Mouse (Mus musculus) stomach, postnatal 0 days (tissue): ENCODE data around the gene Deaf1. TPM values are rescaled to one million over a fixed set of nuclear protein-coding genes. Genes with fewer than 3 reads are reported as not detected.
A peak's percentile ranks its signal among the peaks of the same experiment; 100 is the strongest.

ENCODE experiments used
- ATAC-seq: fragments of 200-750 bp; cut with Nextera tagmentation; 2 replicates; pipeline ENCODE4 v1.8.0; 2017; ENCODE audit not compliant: low FRiP score, low TSS enrichment
- DNase-seq: peaks from one replicate; pipeline ENCODE4 v3.0.0-alpha.2; 2016; ENCODE audit warnings: low spot score
- H3K27ac ChIP-seq: fragments of 300-500 bp; sonication (generic); replicated peaks from 2 replicates; pipeline ENCODE4 v1.5.1; 2014; ENCODE audit warnings: mild to moderate bottlenecking, control low read depth
- H3K27me3 ChIP-seq: fragments of 300-500 bp; sonication (generic); 2 replicates; pipeline ENCODE4 v1.6.1; 2014; ENCODE audit warnings: low read length; ENCODE audit not compliant: control insufficient read depth, insufficient read depth
- H3K36me3 ChIP-seq: fragments of 300-500 bp; sonication (generic); 2 replicates; pipeline ENCODE4 v1.6.1; 2014; ENCODE audit warnings: low read length, mixed read lengths; ENCODE audit not compliant: control insufficient read depth, insufficient read depth
- H3K4me1 ChIP-seq: fragments of 300-500 bp; sonication (generic); replicated peaks from 2 replicates; pipeline ENCODE4 v1.6.1; 2014; ENCODE audit warnings: antibody characterized with exemption; ENCODE audit not compliant: control insufficient read depth, insufficient read depth
- H3K4me2 ChIP-seq: fragments of 300-500 bp; sonication (generic); replicated peaks from 2 replicates; pipeline ENCODE4 v1.6.1; 2014; ENCODE audit warnings: low read depth, mild to moderate bottlenecking, control low read depth, moderate library complexity
- H3K4me3 ChIP-seq: fragments of 300-500 bp; sonication (generic); 2 replicates; pipeline ENCODE4 v1.5.1; 2014; ENCODE audit warnings: low read depth, low read length, control low read depth
- H3K9ac ChIP-seq: fragments of 300-500 bp; sonication (generic); 2 replicates; pipeline ENCODE4 v1.6.1; 2014; ENCODE audit warnings: mild to moderate bottlenecking, low read length, control low read depth, mixed read lengths
- H3K9me3 ChIP-seq: fragments of 300-500 bp; sonication (generic); 2 replicates; pipeline ENCODE4 v1.6.1; 2016; ENCODE audit warnings: low read length; ENCODE audit not compliant: control insufficient read depth
- CTCF ChIP-seq: IDR thresholded peaks from 2 replicates; pipeline ENCODE4 v1.5.1; 2016; ENCODE audit warnings: antibody characterized with exemption, low read depth, mild to moderate bottlenecking, moderate library complexity
- EP300 ChIP-seq: optimal IDR thresholded peaks from 2 replicates; pipeline ENCODE3; 2016; ENCODE audit warnings: antibody characterized with exemption
- WGBS: fragments of 180-500 bp; shearing (Covaris S2); extraction: QIAGEN DNeasy Blood & Tissue Kit; methylation state at CpG from one replicate; pipeline ENCODE4 v1.1.7; 2014; 5-methylcytosine and 5-hydroxymethylcytosine counted together
- polyA plus RNA-seq: library from polyadenylated mRNA; unstranded; fragments of >200 nt; fragmentation: Nextera tagmentation; extraction: Ambion mirVana; gene quantifications from 2 replicates; pipeline ENCODE4 v1.2.1, GENCODE M21; 2015

Deaf1 gene
- polyA plus RNA-seq, 1 experiment from 2014 or later: 37.6 TPM

DNA sequence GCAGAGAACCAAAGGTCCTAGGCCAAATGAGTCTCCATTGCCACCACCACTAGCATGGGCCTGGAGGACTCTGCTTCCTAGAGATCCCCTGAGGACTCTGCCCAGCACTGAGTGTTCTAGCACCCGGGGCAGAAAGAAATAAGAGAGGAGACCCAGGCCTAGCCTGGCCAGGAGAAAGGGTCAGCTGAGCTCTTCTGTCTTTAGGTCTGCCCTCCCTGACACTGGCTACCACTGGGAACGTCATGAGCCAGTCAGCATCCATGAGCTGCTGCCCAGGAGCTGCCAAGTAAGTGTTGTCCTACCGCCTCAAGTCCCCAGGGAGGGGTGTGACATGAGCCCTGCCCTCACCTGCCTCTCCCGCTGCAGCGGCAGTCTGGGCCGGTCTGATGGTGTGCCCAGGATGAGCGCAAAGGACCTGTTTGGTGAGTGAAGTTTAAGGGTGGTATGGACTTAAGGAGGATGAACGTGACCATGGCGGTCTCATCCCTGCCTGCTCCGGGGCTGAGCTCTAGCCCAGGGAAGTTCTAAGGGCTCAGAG is 14.3 kb upstream of the Deaf1 start:
- DNase-seq: peak; percentile 52
- H3K4me1 ChIP-seq: no peaks in the 10 kb centered on the region
- H3K36me3 ChIP-seq: no peaks in the 10 kb centered on the region
- no peak for TF ChIP-seq EP300
- TF ChIP-seq CTCF: no peak
- no peak for ATAC-seq
- 64% methylated on average over 10 of the region's 10 CpGs for WGBS
- H3K4me3 ChIP-seq: no peak overlapping the region
- H3K27me3 ChIP-seq: no peaks in the 10 kb centered on the region
- H3K4me2 ChIP-seq: no peak overlapping the region
- H3K9ac ChIP-seq: no peak overlapping the region
- 0 out of 2 replicates have a peak overlapping the region, but pooled peaks have one; percentile 20 for H3K27ac ChIP-seq
- no peaks in the 10 kb centered on the region for H3K9me3 ChIP-seq

DNA sequence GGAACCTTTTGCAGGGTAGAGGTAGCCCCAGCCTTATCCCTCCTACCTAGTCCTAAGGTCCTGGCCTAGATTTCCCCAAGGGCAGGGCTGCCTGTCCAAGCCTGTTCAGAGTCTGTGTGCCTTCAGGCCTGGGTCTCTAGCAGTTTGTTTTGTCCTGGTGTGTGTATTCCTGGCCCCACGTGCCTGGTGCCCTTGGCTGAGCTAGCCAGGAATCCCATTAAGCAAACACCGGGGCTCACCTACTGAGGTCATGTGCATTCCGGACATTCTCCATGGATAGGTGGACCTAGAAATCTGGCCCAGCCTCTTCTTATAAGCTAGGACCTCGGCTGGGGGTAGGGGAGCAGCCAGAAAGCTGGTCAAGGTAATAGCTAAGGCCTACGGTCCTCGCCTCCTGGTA is 13.0 kb upstream of the Deaf1 start:
- ATAC-seq (peak; percentile 47), DNase-seq (peak; percentile 75)
- TF ChIP-seq EP300 (no peak), CTCF (no peak)
- WGBS: 57% methylated on average over 6 of the region's 6 CpGs
- Histone ChIP-seq H3K27me3 (no peaks in the 10 kb centered on the region), H3K4me2 (peak overlapping the region; percentile 55), H3K9me3 (no peaks in the 10 kb centered on the region), H3K9ac (peak overlapping the region; percentile 76), H3K4me3 (peak overlapping the region; percentile 45; the same call in 1 of the 2 replicates), H3K36me3 (no peaks in the 10 kb centered on the region), H3K4me1 (no peaks in the 10 kb centered on the region), H3K27ac (peak overlapping the region; percentile 92)

DNA sequence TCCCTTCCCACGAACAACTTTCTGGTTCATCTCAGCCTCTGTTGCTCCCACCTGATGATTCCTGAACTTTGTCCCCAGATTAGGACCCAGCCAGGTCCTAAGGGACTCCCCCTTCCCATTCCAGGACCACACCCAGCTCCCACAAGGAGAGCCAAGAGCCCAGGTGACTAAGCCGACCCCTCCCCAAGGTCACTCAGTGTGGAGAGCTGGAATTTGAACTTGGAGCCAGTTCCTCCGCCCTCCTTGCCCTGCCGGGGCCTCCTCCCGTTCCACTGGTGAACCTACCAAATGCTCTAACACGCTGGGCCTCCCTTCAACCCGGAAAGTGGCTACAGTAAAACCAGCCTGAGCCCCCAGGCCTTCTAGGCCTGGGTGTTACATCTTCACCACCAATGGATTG is 12.5 kb upstream of the Deaf1 start:
- peak overlapping the region; percentile 55 for H3K4me2 ChIP-seq
- 52% methylated on average over 7 of the region's 7 CpGs for WGBS
- DNase-seq (peak; percentile 58), ATAC-seq (peak; percentile 16; the same call in 1 of the 2 replicates)
- TF ChIP-seq CTCF (no peak), EP300 (no peak)
- H3K9ac ChIP-seq: peak overlapping the region; percentile 76
- no peaks in the 10 kb centered on the region for H3K36me3 ChIP-seq
- peak overlapping the region; percentile 92 for H3K27ac ChIP-seq
- H3K9me3 ChIP-seq: no peaks in the 10 kb centered on the region
- H3K27me3 ChIP-seq: no peaks in the 10 kb centered on the region
- H3K4me3 ChIP-seq: peak overlapping the region; percentile 45
- no peaks in the 10 kb centered on the region for H3K4me1 ChIP-seq

DNA sequence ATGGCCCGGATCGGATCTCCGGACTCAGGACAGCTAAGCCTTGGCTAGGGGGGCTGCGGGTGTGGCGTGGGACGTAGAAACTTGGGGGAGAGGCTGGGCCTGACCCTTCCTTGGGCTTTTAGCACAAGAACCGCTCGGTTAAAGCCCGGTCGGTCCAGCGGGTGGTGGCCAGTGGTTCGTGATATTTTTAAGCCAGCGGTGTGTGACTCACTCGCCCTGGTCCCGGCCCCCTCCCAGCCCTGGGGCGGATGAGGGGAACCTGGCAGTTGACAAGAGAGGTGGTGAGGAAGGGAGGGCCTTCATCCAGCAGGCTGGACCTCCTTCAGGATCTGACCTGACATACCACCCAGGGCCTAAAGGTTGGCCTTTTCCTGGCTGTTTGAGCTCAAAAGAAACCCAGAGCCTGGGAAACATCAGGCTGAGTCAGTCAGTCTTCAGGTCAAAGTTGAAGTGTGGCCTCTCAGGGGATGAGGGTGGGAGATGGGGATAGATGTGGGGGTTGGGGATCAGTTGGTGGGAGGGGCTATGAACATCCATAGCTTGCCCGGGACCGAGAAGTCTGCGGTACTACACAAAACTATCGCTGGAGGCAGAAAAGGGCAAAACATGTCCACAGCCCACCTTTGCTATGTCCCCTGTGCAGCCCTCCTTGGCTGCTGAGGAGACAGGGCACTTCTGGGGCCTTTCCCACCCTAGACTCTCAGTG is 11.9 kb upstream of the Deaf1 start:
- H3K4me2 ChIP-seq: peak overlapping the region; percentile 55
- H3K4me3 ChIP-seq: peak overlapping the region; percentile 45
- peak overlapping the region; percentile 76 for H3K9ac ChIP-seq
- no peaks in the 10 kb centered on the region for H3K4me1 ChIP-seq
- no peaks in the 10 kb centered on the region for H3K36me3 ChIP-seq
- TF ChIP-seq CTCF (no peak), EP300 (no peak)
- ATAC-seq (peak; percentile 11; the same call in 1 of the 2 replicates), DNase-seq (peak; percentile 44)
- H3K27me3 ChIP-seq: no peaks in the 10 kb centered on the region
- no peaks in the 10 kb centered on the region for H3K9me3 ChIP-seq
- H3K27ac ChIP-seq: peak overlapping the region; percentile 92
- 35% methylated on average over 20 of the region's 20 CpGs for WGBS

DNA sequence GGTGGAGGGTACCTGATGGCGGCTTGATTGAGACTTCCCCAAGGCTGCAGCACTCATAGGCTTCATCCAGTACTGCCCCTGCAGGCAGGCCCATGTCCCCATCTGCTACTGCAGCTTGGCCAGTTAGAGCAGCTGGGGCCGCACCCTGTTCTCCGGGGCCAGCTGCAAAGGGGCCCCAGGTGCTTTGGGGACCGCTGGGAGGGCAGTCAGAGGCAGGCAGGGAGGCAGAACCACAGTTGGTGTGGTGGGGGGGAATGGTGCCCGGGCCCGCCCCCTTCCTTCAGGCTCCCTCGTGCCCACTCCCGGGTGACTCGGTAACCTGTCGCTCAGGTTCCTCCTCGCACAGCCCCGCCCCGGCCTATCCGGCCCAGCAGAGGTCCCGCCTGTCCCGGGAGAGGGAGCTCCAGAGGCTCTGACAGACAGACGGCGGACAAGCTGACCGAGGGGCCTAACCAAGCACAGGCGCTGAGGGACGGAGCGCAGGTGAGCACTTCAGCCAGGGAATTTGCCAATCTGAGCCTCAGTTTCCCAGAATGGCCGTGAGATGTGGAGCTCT is 11.2 kb upstream of the Deaf1 start, which contains the start of gene Eps8l2:
Gene Eps8l2, plus strand, starts transcription at position 305 of the 556 bp plus-strand sequence.
- no peaks in the 10 kb centered on the region for H3K36me3 ChIP-seq
- H3K4me3 ChIP-seq: peak within 1 kb of the TSS; percentile 45
- no peaks in the 10 kb centered on the region for H3K4me1 ChIP-seq
- H3K27ac ChIP-seq: peak within 1 kb of the TSS; percentile 92
- peak; percentile 59 for TF ChIP-seq CTCF
- TF ChIP-seq EP300: no peak
- H3K27me3 ChIP-seq: no peaks in the 10 kb centered on the region
- DNase-seq (peak; percentile 93), ATAC-seq (peak; percentile 86)
- peak within 1 kb of the TSS; percentile 76 for H3K9ac ChIP-seq
- no peaks in the 10 kb centered on the region for H3K9me3 ChIP-seq
- 6% methylated on average over 23 of the region's 23 CpGs for WGBS
- peak within 1 kb of the TSS; percentile 55 for H3K4me2 ChIP-seq
